In the genomic region with DNA sequence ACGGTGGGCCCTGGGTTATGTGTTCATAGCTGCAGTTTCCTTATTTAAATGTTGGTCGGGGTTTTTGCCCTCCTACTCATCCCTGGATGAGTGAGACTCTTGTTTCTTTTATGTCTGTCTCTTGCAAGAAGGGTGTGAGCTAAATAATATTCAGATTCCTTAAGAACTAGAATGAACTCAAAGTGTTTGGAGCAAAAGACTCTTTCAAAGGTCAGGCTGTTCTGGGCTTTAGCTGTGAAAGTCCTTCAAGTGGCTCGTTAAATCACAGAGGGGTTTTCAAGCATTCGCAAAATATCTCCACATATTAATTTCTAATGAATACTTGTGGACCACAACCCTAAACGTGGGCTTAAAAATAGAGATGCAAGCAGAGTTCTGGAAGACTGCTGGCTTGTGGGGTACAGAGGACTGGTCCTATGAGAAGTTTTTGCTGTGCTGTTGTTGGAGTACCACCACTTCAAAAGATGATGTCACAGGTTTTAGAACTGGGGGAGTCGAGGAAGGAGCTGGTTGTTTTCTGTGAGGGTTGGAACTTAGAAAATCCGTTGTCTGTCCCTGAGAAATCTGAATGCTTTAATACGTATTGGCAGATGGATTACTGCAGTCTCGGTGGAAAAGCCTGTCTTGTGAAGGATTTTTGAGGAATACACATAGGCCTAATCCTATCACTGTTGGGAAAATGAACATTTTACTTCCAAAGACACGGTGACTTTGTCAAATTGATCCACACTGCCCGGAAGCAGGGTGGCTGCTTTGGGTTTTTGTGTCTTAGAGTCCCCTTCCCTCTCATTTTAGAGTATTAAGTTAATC, we compare ENCODE assay signal across 9 mouse cellular contexts. TPM values are rescaled to one million over a fixed set of nuclear protein-coding genes. Genes with fewer than 3 reads are reported as not detected.
DNase-seq lines count a peak whose midpoint lies in the region; ATAC-seq and TF ChIP-seq lines count a peak whose summit lies in the region.
"Had no signal": no experiment of that assay in that cellular context is flagged by ENCODE, and none has a peak within 500 bp of the region (broad histone marks: within the 10 kb centered on the region; RNA-seq: fewer than 3 reads in every experiment).

No protein-coding gene starts in this region.

- no peaks in the 10 kb centered on the region; the same call in 1 of the 2 replicates for H3K27me3 ChIP-seq in heart, embryonic 10.5 days (ENCODE audit: insufficient read depth, poor library complexity, severe bottlenecking)
- no peaks in the 10 kb centered on the region for H3K27me3 ChIP-seq in heart, embryonic 15.5 days
- no peaks in the 10 kb centered on the region for H3K27me3 ChIP-seq in liver, postnatal 0 days (ENCODE audit: insufficient read depth, low read length)

- DNase-seq in heart, embryonic 10.5 days (ENCODE audit: low spot score): peak; percentile 47
- no peak for DNase-seq in heart, postnatal 25 days (ENCODE audit: low spot score)
- peak; percentile 67 for DNase-seq in adipocyte (ENCODE audit: low spot score)
- DNase-seq in liver, postnatal 0 days: no peak
- DNase-seq in gastrocnemius, postnatal 36 days: no peak
- DNase-seq in layer of hippocampus, adult 8-10 months (ENCODE audit: low spot score in 2 of 2): no peak
- no peak for DNase-seq in gastrocnemius, postnatal 14 days

- no peak for TF ChIP-seq CTCF in liver, postnatal 0 days (IDR thresholded peaks at IDR 0.05; ENCODE audit: low read depth)

- 46% methylated on average over 11 of the region's 11 CpGs for WGBS in heart, embryonic 10.5 days
- WGBS in heart, embryonic 15.5 days: 50% methylated on average over 11 of the region's 11 CpGs
- 43% methylated on average over 11 of the region's 11 CpGs for WGBS in liver, postnatal 0 days (ENCODE audit: insufficient replicate concordance)

- H3K4me3 ChIP-seq in heart, embryonic 10.5 days: peak overlapping the region; percentile 82
- H3K4me3 ChIP-seq in heart, embryonic 15.5 days: peak overlapping the region; percentile 75
- peak overlapping the region; percentile 78 for H3K4me3 ChIP-seq in liver, postnatal 0 days (ENCODE audit: low read depth, low read length)

- intact Hi-C loops in heart, postnatal 25 days (cut with DNase I): loop anchor here (5.0 kb wide), 4 partner anchors 192 to 357 kb away; no protein-coding TSS in a partner anchor
- intact Hi-C loops in gastrocnemius, postnatal 36 days (cut with DNase I): loop anchor here (1.0 to 5.0 kb wide), 3 partner anchors 167 to 492 kb away; no protein-coding TSS in a partner anchor
- intact Hi-C loops in gastrocnemius, postnatal 14 days (cut with DNase I; ENCODE audit: low total_unique reads): no loop called here

- H3K9ac ChIP-seq in heart, embryonic 15.5 days: peak overlapping the region; percentile 87
- peak overlapping the region; percentile 98 for H3K9ac ChIP-seq in liver, postnatal 0 days (replicated peaks)

- TF ChIP-seq EP300 in liver, postnatal 0 days (IDR thresholded peaks at IDR 0.05; ENCODE audit: low read depth): no peak

- peaks cover 39% of the 10 kb centered on the region for H3K4me1 ChIP-seq in heart, embryonic 10.5 days
- peaks cover 31% of the 10 kb centered on the region for H3K4me1 ChIP-seq in heart, embryonic 15.5 days (replicated peaks)
- peaks cover 17% of the 10 kb centered on the region for H3K4me1 ChIP-seq in liver, postnatal 0 days (ENCODE audit: insufficient read depth)

- no peaks in the 10 kb centered on the region for H3K36me3 ChIP-seq in heart, embryonic 10.5 days
- no peaks in the 10 kb centered on the region for H3K36me3 ChIP-seq in heart, embryonic 15.5 days
- no peaks in the 10 kb centered on the region for H3K36me3 ChIP-seq in liver, postnatal 0 days (replicated peaks; ENCODE audit: insufficient read depth, low read length)

- ATAC-seq in heart, embryonic 15.5 days (replicated peaks; ENCODE audit: insufficient number of reproducible peaks, insufficient read depth, low FRiP score, low read depth): no peak
- ATAC-seq in liver, postnatal 0 days: no peak

- peak overlapping the region; percentile 100 for H3K27ac ChIP-seq in heart, embryonic 10.5 days
- peak overlapping the region; percentile 98 for H3K27ac ChIP-seq in heart, embryonic 15.5 days
- H3K27ac ChIP-seq in liver, postnatal 0 days (ENCODE audit: low read depth): peak overlapping the region; percentile 100

- no peaks in the 10 kb centered on the region for H3K9me3 ChIP-seq in heart, embryonic 10.5 days
- H3K9me3 ChIP-seq in heart, embryonic 15.5 days (replicated peaks): no peaks in the 10 kb centered on the region
- no peaks in the 10 kb centered on the region for H3K9me3 ChIP-seq in liver, postnatal 0 days (ENCODE audit: low read length)

- peak overlapping the region; percentile 93 for H3K4me2 ChIP-seq in heart, embryonic 15.5 days
- H3K4me2 ChIP-seq in liver, postnatal 0 days (ENCODE audit: low read depth, low read length): peak overlapping the region; percentile 80

RNA-seq across cellular contexts. Expression of a gene that starts 1.7 kb away (rescaled TPM):
- 0.05 and 0.11 TPM in 2 replicates for polyA plus RNA-seq in heart, embryonic 10.5 days (2016; fragmentation: Nextera tagmentation; extraction: Ambion mirVana)
- total RNA-seq in heart, postnatal 25 days (2021): 10 to 100 TPM; 12.0 to 17.6 TPM
- 0.66 and 0.82 TPM in 2 replicates for polyA plus RNA-seq in heart, embryonic 15.5 days (2015; fragmentation: Nextera tagmentation; extraction: Ambion mirVana)
- 0.46 and 0.69 TPM in 2 replicates for polyA plus RNA-seq in liver, postnatal 0 days (2015; fragmentation: Nextera tagmentation; extraction: Ambion mirVana)
- 10 to 100 TPM; 40.7 to 68.1 TPM for total RNA-seq in gastrocnemius, postnatal 36 days (2021)
- total RNA-seq in layer of hippocampus, adult 8-10 months (2022): 10 to 100 TPM; 44.9 to 51.7 (median 49.1) TPM
- total RNA-seq in gastrocnemius, postnatal 14 days (2021): 10 to 100 TPM; 26.0 to 49.8 TPM

RNA-seq across cellular contexts. Expression of a gene that starts 2.1 kb away (rescaled TPM):
- polyA plus RNA-seq in heart, embryonic 10.5 days (2016; fragmentation: Nextera tagmentation; extraction: Ambion mirVana): not detected in 2 replicates
- not detected for total RNA-seq in heart, postnatal 25 days (2021)
- not detected in 2 replicates for polyA plus RNA-seq in heart, embryonic 15.5 days (2015; fragmentation: Nextera tagmentation; extraction: Ambion mirVana)
- polyA plus RNA-seq in liver, postnatal 0 days (2015; fragmentation: Nextera tagmentation; extraction: Ambion mirVana): not detected in 2 replicates
- not detected for total RNA-seq in gastrocnemius, postnatal 36 days (2021)
- not detected for total RNA-seq in layer of hippocampus, adult 8-10 months (2022)
- total RNA-seq in gastrocnemius, postnatal 14 days (2021): not detected
- total RNA-seq: gastrocnemius, postnatal 25 days had no signal

RNA-seq across cellular contexts. Expression of a gene that starts 58.2 kb away (rescaled TPM):
- polyA plus RNA-seq in heart, embryonic 10.5 days (2016; fragmentation: Nextera tagmentation; extraction: Ambion mirVana): not detected in 2 replicates
- total RNA-seq in heart, postnatal 25 days (2021): not detected
- not detected in 2 replicates for polyA plus RNA-seq in heart, embryonic 15.5 days (2015; fragmentation: Nextera tagmentation; extraction: Ambion mirVana)
- polyA plus RNA-seq in liver, postnatal 0 days (2015; fragmentation: Nextera tagmentation; extraction: Ambion mirVana): not detected in 2 replicates
- not detected for total RNA-seq in gastrocnemius, postnatal 36 days (2021)
- total RNA-seq in layer of hippocampus, adult 8-10 months (2022): under 1 TPM; 0.30 to 0.76 (median 0.47) TPM
- not detected for total RNA-seq in gastrocnemius, postnatal 14 days (2021)
- total RNA-seq: gastrocnemius, postnatal 25 days had no signal

Comparison
In these comparisons a context has a peak if more than half of its experiments do, and no peak if none do; other contexts are left out.
1. DNase-seq: peak in heart, embryonic 10.5 days (single experiment) and adipocyte (single experiment); none in heart, postnatal 25 days (single experiment), liver, postnatal 0 days (single experiment), gastrocnemius, postnatal 36 days (0 of 2), layer of hippocampus, adult 8-10 months (0 of 2) and gastrocnemius, postnatal 14 days (single experiment).
2. Peak in every context shown above with its lines, with median percentiles within 50 percentile points of each other: H3K27ac ChIP-seq and H3K4me3 ChIP-seq.